Mouse (Mus musculus): Measurements from ENCODE around the gene Cfap61. TPM values are rescaled to one million over a fixed set of nuclear protein-coding genes. Genes with fewer than 3 reads are reported as not detected.

The Cfap61 gene
- polyA plus RNA-seq, 1 experiment from 2014 or later: not detected

- Histone ChIP-seq H3K27me3 (ENCODE audit: control insufficient read depth, insufficient read depth, low read length) (no peaks in the 10 kb centered on the region), H3K27ac (ENCODE audit: low read length) (no peak overlapping the region), H3K4me1 (ENCODE audit: control insufficient read depth, insufficient read depth, low read length) (no peaks in the 10 kb centered on the region), H3K4me2 (replicated peaks; ENCODE audit: low read depth, low read length) (no peak overlapping the region), H3K36me3 (ENCODE audit: control insufficient read depth, insufficient read depth, low read length) (no peaks in the 10 kb centered on the region), H3K9me3 (ENCODE audit: control insufficient read depth, low read depth, low read length) (no peaks in the 10 kb centered on the region), H3K9ac (replicated peaks; ENCODE audit: low read depth, low read length) (no peak overlapping the region), H3K4me3 (ENCODE audit: low read depth, low read length) (no peak overlapping the region)
- WGBS: 75% methylated on average over 4 of the region's 4 CpGs
- ATAC-seq (ENCODE audit: insufficient number of reproducible peaks, insufficient read depth, low FRiP score, low read depth): no peak
Observed at GRCm38 (mm10) chr2:146051334-146051733, 116.8 kb downstream of the Cfap61 start.

- Histone ChIP-seq H3K27ac (ENCODE audit: low read length) (no peak overlapping the region), H3K36me3 (ENCODE audit: control insufficient read depth, insufficient read depth, low read length) (no peaks in the 10 kb centered on the region), H3K27me3 (ENCODE audit: control insufficient read depth, insufficient read depth, low read length) (no peaks in the 10 kb centered on the region), H3K4me1 (ENCODE audit: control insufficient read depth, insufficient read depth, low read length) (no peaks in the 10 kb centered on the region), H3K4me3 (ENCODE audit: low read depth, low read length) (no peak overlapping the region), H3K4me2 (replicated peaks; ENCODE audit: low read depth, low read length) (no peak overlapping the region), H3K9me3 (ENCODE audit: control insufficient read depth, low read depth, low read length) (no peaks in the 10 kb centered on the region), H3K9ac (replicated peaks; ENCODE audit: low read depth, low read length) (no peak overlapping the region)
- 69% methylated on average over 4 of the region's 4 CpGs for WGBS
- ATAC-seq (ENCODE audit: insufficient number of reproducible peaks, insufficient read depth, low FRiP score, low read depth): no peak; the same call in 1 of the 2 replicates
Observed at GRCm38 (mm10) chr2:146057123-146057522, 122.5 kb downstream of the Cfap61 start.

- WGBS: 67% methylated on average over 3 of the region's 3 CpGs
- no peak for ATAC-seq (ENCODE audit: insufficient number of reproducible peaks, insufficient read depth, low FRiP score, low read depth)
- H3K4me1 ChIP-seq (ENCODE audit: control insufficient read depth, insufficient read depth, low read length): no peaks in the 10 kb centered on the region
Observed at GRCm38 (mm10) chr2:146058791-146059190, 124.2 kb downstream of the Cfap61 start.

GRCm38 (mm10) chr2:146061421-146062300 is 127.1 kb downstream of the Cfap61 start:
- H3K4me2 ChIP-seq (replicated peaks; ENCODE audit: low read depth, low read length): no peak overlapping the region
- no peaks in the 10 kb centered on the region for H3K4me1 ChIP-seq (ENCODE audit: control insufficient read depth, insufficient read depth, low read length)
- no peaks in the 10 kb centered on the region for H3K36me3 ChIP-seq (ENCODE audit: control insufficient read depth, insufficient read depth, low read length)
- no peaks in the 10 kb centered on the region for H3K27me3 ChIP-seq (ENCODE audit: control insufficient read depth, insufficient read depth, low read length)
- no peak overlapping the region for H3K27ac ChIP-seq (ENCODE audit: low read length)
- ATAC-seq (ENCODE audit: insufficient number of reproducible peaks, insufficient read depth, low FRiP score, low read depth): no peak
- H3K4me3 ChIP-seq (ENCODE audit: low read depth, low read length): no peak overlapping the region
- H3K9ac ChIP-seq (replicated peaks; ENCODE audit: low read depth, low read length): no peak overlapping the region
- 57% methylated on average over 16 of the region's 16 CpGs for WGBS
- H3K9me3 ChIP-seq (ENCODE audit: control insufficient read depth, low read depth, low read length): no peaks in the 10 kb centered on the region

More at GRCm38 (mm10) chr2:146058791-146059190, 124.2 kb downstream of the Cfap61 start:
- Histone ChIP-seq H3K36me3 (ENCODE audit: control insufficient read depth, insufficient read depth, low read length) (no peaks in the 10 kb centered on the region), H3K9ac (replicated peaks; ENCODE audit: low read depth, low read length) (no peak overlapping the region), H3K4me3 (ENCODE audit: low read depth, low read length) (no peak overlapping the region), H3K27ac (ENCODE audit: low read length) (no peak overlapping the region), H3K9me3 (ENCODE audit: control insufficient read depth, low read depth, low read length) (no peaks in the 10 kb centered on the region), H3K4me2 (replicated peaks; ENCODE audit: low read depth, low read length) (no peak overlapping the region), H3K27me3 (ENCODE audit: control insufficient read depth, insufficient read depth, low read length) (no peaks in the 10 kb centered on the region)

GRCm38 (mm10) chr2:146062330-146063092 is 127.9 kb downstream of the Cfap61 start:
- 47% methylated on average over 13 of the region's 13 CpGs for WGBS
- no peak overlapping the region for H3K9ac ChIP-seq (replicated peaks; ENCODE audit: low read depth, low read length)
- H3K4me3 ChIP-seq (ENCODE audit: low read depth, low read length): no peak overlapping the region
- H3K4me2 ChIP-seq (replicated peaks; ENCODE audit: low read depth, low read length): no peak overlapping the region
- ATAC-seq (ENCODE audit: insufficient number of reproducible peaks, insufficient read depth, low FRiP score, low read depth): no peak
- no peaks in the 10 kb centered on the region for H3K9me3 ChIP-seq (ENCODE audit: control insufficient read depth, low read depth, low read length)
- H3K36me3 ChIP-seq (ENCODE audit: control insufficient read depth, insufficient read depth, low read length): no peaks in the 10 kb centered on the region
- no peaks in the 10 kb centered on the region for H3K27me3 ChIP-seq (ENCODE audit: control insufficient read depth, insufficient read depth, low read length)
- no peaks in the 10 kb centered on the region for H3K4me1 ChIP-seq (ENCODE audit: control insufficient read depth, insufficient read depth, low read length)
- no peak overlapping the region for H3K27ac ChIP-seq (ENCODE audit: low read length)

- no peak overlapping the region for H3K4me3 ChIP-seq (ENCODE audit: low read depth, low read length)
- H3K27me3 ChIP-seq (ENCODE audit: control insufficient read depth, insufficient read depth, low read length): no peaks in the 10 kb centered on the region
- H3K4me1 ChIP-seq (ENCODE audit: control insufficient read depth, insufficient read depth, low read length): no peaks in the 10 kb centered on the region
- H3K9ac ChIP-seq (replicated peaks; ENCODE audit: low read depth, low read length): no peak overlapping the region
- no peaks in the 10 kb centered on the region for H3K9me3 ChIP-seq (ENCODE audit: control insufficient read depth, low read depth, low read length)
- H3K27ac ChIP-seq (ENCODE audit: low read length): no peak overlapping the region
- no peak for ATAC-seq (ENCODE audit: insufficient number of reproducible peaks, insufficient read depth, low FRiP score, low read depth)
- H3K4me2 ChIP-seq (replicated peaks; ENCODE audit: low read depth, low read length): no peak overlapping the region
- no peaks in the 10 kb centered on the region for H3K36me3 ChIP-seq (ENCODE audit: control insufficient read depth, insufficient read depth, low read length)
- WGBS: 63% methylated on average over 11 of the region's 11 CpGs
Observed at GRCm38 (mm10) chr2:146063093-146064074, 128.8 kb downstream of the Cfap61 start.

- no peaks in the 10 kb centered on the region for H3K36me3 ChIP-seq (ENCODE audit: control insufficient read depth, insufficient read depth, low read length)
- no peak for ATAC-seq (ENCODE audit: insufficient number of reproducible peaks, insufficient read depth, low FRiP score, low read depth)
- 39% methylated on average over 4 of the region's 4 CpGs for WGBS
- H3K4me1 ChIP-seq (ENCODE audit: control insufficient read depth, insufficient read depth, low read length): no peaks in the 10 kb centered on the region
- H3K9me3 ChIP-seq (ENCODE audit: control insufficient read depth, low read depth, low read length): no peaks in the 10 kb centered on the region
- H3K4me2 ChIP-seq (replicated peaks; ENCODE audit: low read depth, low read length): no peak overlapping the region
- no peak overlapping the region for H3K27ac ChIP-seq (ENCODE audit: low read length)
- H3K27me3 ChIP-seq (ENCODE audit: control insufficient read depth, insufficient read depth, low read length): no peaks in the 10 kb centered on the region
- no peak overlapping the region for H3K9ac ChIP-seq (replicated peaks; ENCODE audit: low read depth, low read length)
- no peak overlapping the region for H3K4me3 ChIP-seq (ENCODE audit: low read depth, low read length)
Observed at GRCm38 (mm10) chr2:146067364-146067763, 132.8 kb downstream of the Cfap61 start.

- WGBS: 41% methylated on average over 6 of the region's 6 CpGs
- Histone ChIP-seq H3K27ac (ENCODE audit: low read length) (no peak overlapping the region), H3K9ac (replicated peaks; ENCODE audit: low read depth, low read length) (no peak overlapping the region), H3K9me3 (ENCODE audit: control insufficient read depth, low read depth, low read length) (no peaks in the 10 kb centered on the region), H3K4me2 (replicated peaks; ENCODE audit: low read depth, low read length) (no peak overlapping the region), H3K4me1 (ENCODE audit: control insufficient read depth, insufficient read depth, low read length) (no peaks in the 10 kb centered on the region), H3K36me3 (ENCODE audit: control insufficient read depth, insufficient read depth, low read length) (no peaks in the 10 kb centered on the region), H3K27me3 (ENCODE audit: control insufficient read depth, insufficient read depth, low read length) (no peaks in the 10 kb centered on the region), H3K4me3 (ENCODE audit: low read depth, low read length) (no peak overlapping the region)
- ATAC-seq (ENCODE audit: insufficient number of reproducible peaks, insufficient read depth, low FRiP score, low read depth): no peak
Observed at GRCm38 (mm10) chr2:146073300-146073699, 138.7 kb downstream of the Cfap61 start.
